Mouse (Mus musculus) hindbrain, embryonic 16.5 days (tissue): ENCODE data around the gene Gemin7. TPM values are rescaled to one million over a fixed set of nuclear protein-coding genes. Genes with fewer than 3 reads are reported as not detected.

Source experiments
- ATAC-seq: fragments of 200-750 bp; cut with Nextera tagmentation; 2 replicates; pipeline ENCODE4 v1.8.0; 2017; ENCODE audit warnings: moderate TSS enrichment, moderate library complexity
- H3K27ac ChIP-seq: fragments of 300-500 bp; sonication (generic); 2 replicates; pipeline ENCODE4 v1.5.1; 2014; ENCODE audit warnings: low read depth, mild to moderate bottlenecking, control low read depth, low read length, moderate library complexity
- H3K27me3 ChIP-seq: fragments of 300-500 bp; sonication (generic); replicated peaks from 2 replicates; pipeline ENCODE4 v1.6.1; 2014; ENCODE audit warnings: low read length; ENCODE audit not compliant: control insufficient read depth, insufficient read depth
- H3K36me3 ChIP-seq: fragments of 300-500 bp; sonication (generic); 2 replicates; pipeline ENCODE4 v1.6.1; 2014; ENCODE audit warnings: mild to moderate bottlenecking, low read length, moderate library complexity, mixed read lengths; ENCODE audit not compliant: control insufficient read depth, insufficient read depth
- H3K4me1 ChIP-seq: fragments of 300-500 bp; sonication (generic); 2 replicates; pipeline ENCODE4 v1.6.1; 2014; ENCODE audit warnings: low read depth, low read length; ENCODE audit not compliant: control insufficient read depth, insufficient read depth
- H3K4me2 ChIP-seq: fragments of 300-500 bp; sonication (generic); 2 replicates; pipeline ENCODE4 v1.6.1; 2014; ENCODE audit warnings: mild to moderate bottlenecking, low read length, control low read depth, moderate library complexity
- H3K4me3 ChIP-seq: fragments of 300-500 bp; sonication (generic); 2 replicates; pipeline ENCODE4 v1.5.1; 2014; ENCODE audit warnings: mild to moderate bottlenecking, low read length, control low read depth, moderate library complexity
- H3K9ac ChIP-seq: fragments of 300-500 bp; sonication (generic); 2 replicates; pipeline ENCODE4 v1.6.1; 2014; ENCODE audit warnings: low read depth, mild to moderate bottlenecking, control low read depth, low read length, moderate library complexity
- H3K9me3 ChIP-seq: fragments of 300-500 bp; sonication (generic); 2 replicates; pipeline ENCODE4 v1.6.1; 2014; ENCODE audit warnings: mild to moderate bottlenecking, low read length, moderate library complexity; ENCODE audit not compliant: control insufficient read depth
- WGBS: fragments of 180-500 bp; shearing (Covaris S2); extraction: QIAGEN DNeasy Blood & Tissue Kit; methylation state at CpG from one replicate; pipeline ENCODE4 v1.1.7; 2014; 5-methylcytosine and 5-hydroxymethylcytosine counted together
- polyA plus RNA-seq: library from polyadenylated mRNA; unstranded; fragments of >200 nt; fragmentation: Nextera tagmentation; extraction: Ambion mirVana; gene quantifications from 2 replicates; pipeline ENCODE4 v1.2.1, GENCODE M21; 2015

The Gemin7 gene
- polyA plus RNA-seq, 1 experiment from 2014 or later: 162 TPM

DNA sequence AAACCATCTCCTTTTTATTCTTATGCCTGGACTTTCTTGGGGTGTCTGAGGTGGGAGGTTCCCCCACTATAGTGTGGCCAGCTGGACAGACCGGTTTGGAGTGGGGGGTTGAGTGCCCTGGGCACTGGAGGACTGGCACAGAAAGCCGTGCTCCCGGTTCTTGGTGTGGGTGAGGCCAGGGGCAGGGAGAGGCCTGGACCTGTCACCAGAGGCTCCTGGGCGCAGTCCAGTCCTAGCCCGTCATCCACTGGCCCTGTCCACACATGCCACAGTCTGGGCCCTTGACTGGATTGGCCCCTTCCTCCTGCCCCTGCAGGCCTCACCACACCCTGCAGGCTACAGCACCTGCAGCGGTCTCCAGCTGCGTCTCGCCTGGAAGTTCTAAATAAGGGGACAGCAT, 3.2 kb upstream of the Gemin7 start:
- Histone ChIP-seq H3K27me3 (peaks cover 33% of the 10 kb centered on the region), H3K4me2 (no peak overlapping the region), H3K4me1 (peaks cover 8% of the 10 kb centered on the region), H3K36me3 (peaks cover 32% of the 10 kb centered on the region), H3K4me3 (no peak overlapping the region), H3K9ac (no peak overlapping the region), H3K27ac (no peak overlapping the region), H3K9me3 (no peaks in the 10 kb centered on the region)
- ATAC-seq: no peak
- WGBS: 95% methylated on average over 8 of the region's 8 CpGs

DNA sequence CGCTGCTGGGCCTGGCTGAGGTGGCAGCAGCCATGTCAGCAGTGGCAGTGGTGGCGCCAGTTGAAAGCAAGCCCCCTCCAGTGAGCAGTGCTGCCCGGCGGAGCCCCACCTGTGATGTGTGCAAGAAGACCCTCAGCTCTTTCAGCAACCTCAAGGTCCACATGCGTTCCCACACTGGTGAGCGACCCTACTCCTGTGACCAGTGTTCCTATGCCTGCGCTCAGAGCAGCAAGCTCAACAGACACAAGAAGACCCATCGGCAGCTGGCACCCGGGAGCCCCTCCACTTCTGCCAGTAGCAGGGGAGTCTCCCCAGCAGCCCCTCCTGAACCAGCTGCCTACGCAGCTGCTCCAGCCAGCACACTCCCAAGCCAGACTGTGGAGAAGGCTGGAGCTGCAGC, 2.4 kb upstream of the Gemin7 start:
- peaks cover 8% of the 10 kb centered on the region for H3K4me1 ChIP-seq

DNA sequence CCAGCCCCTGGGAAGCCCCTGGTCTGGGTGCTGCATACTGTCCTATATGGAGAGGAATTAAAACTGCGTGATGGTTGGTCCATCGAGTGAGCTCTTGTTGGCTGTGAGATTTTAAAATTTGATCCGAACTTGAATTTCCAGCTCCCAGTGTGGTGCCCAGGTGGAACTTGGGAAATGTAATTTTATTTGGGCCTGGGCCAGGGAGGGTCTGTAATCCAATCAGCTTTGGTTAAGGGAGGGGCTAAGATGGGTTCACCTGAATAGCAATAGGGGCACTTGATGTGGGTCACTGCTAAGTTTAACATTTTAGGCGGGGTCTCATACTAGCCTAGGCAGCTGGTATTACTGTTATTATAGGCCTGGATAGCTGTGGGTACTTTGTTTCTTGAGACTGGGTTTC, 1.0 kb upstream of the Gemin7 start:
- no peak overlapping the region for H3K27ac ChIP-seq
- H3K4me1 ChIP-seq: peaks cover 12% of the 10 kb centered on the region
- ATAC-seq: no peak
- no peak overlapping the region for H3K4me2 ChIP-seq
- WGBS: 68% methylated on average over 4 of the region's 4 CpGs
- H3K27me3 ChIP-seq: peaks cover 33% of the 10 kb centered on the region
- H3K4me3 ChIP-seq: no peak overlapping the region
- peaks cover 16% of the 10 kb centered on the region for H3K36me3 ChIP-seq
- no peaks in the 10 kb centered on the region for H3K9me3 ChIP-seq
- no peak overlapping the region for H3K9ac ChIP-seq

More for the DNA sequence above, 2.4 kb upstream of the Gemin7 start:
- 75% methylated on average over 10 of the region's 10 CpGs for WGBS
- Histone ChIP-seq H3K4me3 (no peak overlapping the region), H3K27ac (no peak overlapping the region), H3K4me2 (no peak overlapping the region), H3K9me3 (no peaks in the 10 kb centered on the region), H3K27me3 (peaks cover 33% of the 10 kb centered on the region), H3K36me3 (peaks cover 26% of the 10 kb centered on the region), H3K9ac (no peak overlapping the region)
- ATAC-seq: peak; percentile 21

- ATAC-seq: no peak
- 27% methylated on average over 10 of the region's 10 CpGs for WGBS
- Histone ChIP-seq H3K4me1 (peaks cover 12% of the 10 kb centered on the region), H3K4me2 (peak overlapping the region; percentile 60), H3K9me3 (no peaks in the 10 kb centered on the region), H3K9ac (no peak overlapping the region), H3K27me3 (peaks cover 33% of the 10 kb centered on the region), H3K4me3 (peak overlapping the region; percentile 34; the same call in 1 of the 2 replicates), H3K36me3 (peaks cover 16% of the 10 kb centered on the region), H3K27ac (no peak overlapping the region)
Measured at GRCm38 (mm10) chr7:19577877-19578414, 551 bp upstream of the Gemin7 start.

DNA sequence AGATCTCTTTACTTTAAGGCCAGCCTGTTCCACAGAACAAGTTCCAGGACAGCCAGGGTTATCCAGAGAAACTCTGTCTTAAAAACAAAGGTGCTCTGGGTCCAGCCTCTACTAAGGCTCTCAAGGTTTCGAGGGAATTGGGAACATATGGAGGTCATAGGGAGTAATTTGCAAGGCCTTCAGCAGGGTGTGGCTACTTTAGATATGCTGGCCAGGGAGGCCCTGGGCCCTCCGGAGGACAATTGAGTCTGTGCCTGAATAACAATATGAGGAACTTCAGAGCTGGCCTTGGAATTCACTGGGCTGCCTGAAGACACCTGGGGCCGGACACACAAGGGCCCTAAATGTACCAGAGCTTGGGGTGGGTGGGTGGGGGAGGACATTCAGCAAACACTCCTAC, 1.8 kb downstream of the Gemin7 start:
- peaks cover 33% of the 10 kb centered on the region for H3K27me3 ChIP-seq
- H3K4me1 ChIP-seq: peaks cover 19% of the 10 kb centered on the region
- H3K27ac ChIP-seq: no peak overlapping the region
- peaks cover 6% of the 10 kb centered on the region; the same call in 1 of the 2 replicates for H3K36me3 ChIP-seq
- no peaks in the 10 kb centered on the region for H3K9me3 ChIP-seq
- 69% methylated on average over 3 of the region's 3 CpGs for WGBS
- no peak overlapping the region for H3K4me3 ChIP-seq
- no peak overlapping the region for H3K9ac ChIP-seq
- ATAC-seq: no peak
- no peak overlapping the region for H3K4me2 ChIP-seq

- Histone ChIP-seq H3K4me2 (peak overlapping the region; percentile 92), H3K36me3 (peaks cover 7% of the 10 kb centered on the region), H3K27me3 (peaks cover 27% of the 10 kb centered on the region), H3K4me1 (peaks cover 19% of the 10 kb centered on the region), H3K9me3 (no peaks in the 10 kb centered on the region), H3K27ac (peak overlapping the region; percentile 80; the same call in 1 of the 2 replicates), H3K9ac (peak overlapping the region; percentile 85), H3K4me3 (peak overlapping the region; percentile 77)
- 25% methylated on average over 16 of the region's 16 CpGs for WGBS
- ATAC-seq: no peak
Measured at GRCm38 (mm10) chr7:19573776-19574140, 3.6 kb downstream of the Gemin7 start.

DNA sequence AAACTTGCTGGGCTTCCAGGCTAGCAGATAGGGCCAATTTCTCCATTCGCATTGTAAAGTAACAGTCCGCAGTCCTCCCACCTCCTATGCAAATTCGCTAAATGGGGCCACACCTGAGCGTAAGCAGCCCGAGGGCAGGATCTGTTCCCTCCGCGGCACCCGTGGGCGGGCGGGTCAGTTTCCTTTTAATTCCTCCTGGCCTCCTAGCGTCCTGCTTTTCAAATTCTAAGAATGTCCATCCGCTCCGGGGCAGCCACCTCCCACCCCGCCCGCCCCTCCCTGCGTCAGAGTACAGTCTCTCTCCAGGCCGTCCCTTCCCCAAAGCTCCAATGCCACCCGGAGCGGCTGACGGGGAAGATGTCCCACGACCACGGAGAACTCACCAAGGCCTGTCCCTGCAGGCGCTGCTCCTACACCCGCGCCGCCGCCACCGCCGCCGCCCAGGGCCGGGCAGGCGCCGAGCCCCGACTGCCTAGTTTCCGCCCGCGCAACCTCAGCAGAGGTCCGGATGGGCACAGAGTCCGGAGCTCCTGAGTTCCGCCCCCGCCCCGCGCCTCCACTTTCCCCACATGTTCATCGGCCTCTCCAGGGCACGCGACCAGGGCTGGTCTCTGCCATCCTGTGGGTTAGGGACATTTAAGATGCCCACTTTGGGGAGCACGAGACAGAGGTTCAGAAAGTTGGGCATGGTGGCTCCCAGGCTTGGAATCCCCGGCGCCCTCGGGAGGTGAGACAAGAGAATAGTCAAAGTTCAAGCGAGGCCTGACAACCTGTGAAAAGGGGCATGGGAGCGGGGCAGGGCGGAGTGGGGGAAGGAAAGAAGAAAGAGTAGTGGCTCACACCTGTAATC, 4.2 kb downstream of the Gemin7 start:
- ATAC-seq: peak; percentile 87
- Histone ChIP-seq H3K36me3 (peaks cover 7% of the 10 kb centered on the region), H3K27me3 (peaks cover 21% of the 10 kb centered on the region), H3K9me3 (no peaks in the 10 kb centered on the region), H3K27ac (peak overlapping the region; percentile 80), H3K4me1 (peaks cover 19% of the 10 kb centered on the region), H3K9ac (peak overlapping the region; percentile 85), H3K4me2 (peak overlapping the region; percentile 92), H3K4me3 (peak overlapping the region; percentile 77)
- under 1% methylated on average over 53 of the region's 53 CpGs for WGBS

GRCm38 (mm10) chr7:19569647-19570046, 7.7 kb downstream of the Gemin7 start:
- Histone ChIP-seq H3K36me3 (peaks cover 19% of the 10 kb centered on the region), H3K27ac (no peak overlapping the region), H3K4me3 (no peak overlapping the region), H3K9me3 (no peaks in the 10 kb centered on the region), H3K4me1 (peaks cover 11% of the 10 kb centered on the region), H3K9ac (no peak overlapping the region), H3K27me3 (no peaks in the 10 kb centered on the region), H3K4me2 (no peak overlapping the region)
- WGBS: 85% methylated on average over 3 of the region's 3 CpGs
- ATAC-seq: no peak

DNA sequence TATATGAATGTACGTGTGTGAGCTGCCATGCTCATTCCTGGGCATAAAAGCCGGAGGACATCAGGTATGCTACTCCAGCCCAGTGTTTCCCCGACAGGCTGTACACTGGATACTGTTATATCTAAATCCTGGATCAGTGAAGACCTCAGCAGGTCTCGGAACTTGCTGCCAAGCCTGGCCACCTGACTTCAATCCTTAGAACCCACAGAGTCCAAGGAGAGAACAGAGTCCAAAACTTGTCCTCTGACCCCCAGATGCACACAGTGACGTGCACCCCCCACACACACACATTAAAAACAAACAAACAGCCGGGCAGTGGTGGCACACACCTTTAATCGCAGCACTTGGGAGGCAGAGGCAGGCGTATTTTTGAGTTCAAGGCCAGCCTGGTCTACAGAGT, 10.0 kb downstream of the Gemin7 start:
- no peak for ATAC-seq
- H3K27ac ChIP-seq: no peak overlapping the region

More for the DNA sequence above, 10.0 kb downstream of the Gemin7 start:
- Histone ChIP-seq H3K4me1 (peaks cover 11% of the 10 kb centered on the region), H3K27me3 (no peaks in the 10 kb centered on the region), H3K4me2 (no peak overlapping the region), H3K36me3 (peaks cover 24% of the 10 kb centered on the region), H3K4me3 (no peak overlapping the region), H3K9ac (no peak overlapping the region), H3K9me3 (peaks cover 4% of the 10 kb centered on the region; the same call in 1 of the 2 replicates)
- 95% methylated on average over 8 of the region's 8 CpGs for WGBS
